Mouse (Mus musculus) embryonic fibroblast, embryonic 13.5 days (primary cell): ENCODE measurements at regions not wholly inside any gene's neighbourhood (a gene's known extent, or its start where the extent isn't known, plus 50 kb on each side); places are given as distances from the start of the nearest gene placed in this dataset.

Experiments used
- CTCF ChIP-seq: IDR thresholded peaks from 2 replicates; pipeline ENCODE4 v1.5.1; 2011; ENCODE audit warnings: mild to moderate bottlenecking, control low read depth, low read length, moderate library complexity, borderline replicate concordance; ENCODE audit not compliant: insufficient read depth
- POLR2A ChIP-seq: IDR thresholded peaks from 2 replicates; pipeline ENCODE4 v1.6.1; 2011; ENCODE audit warnings: low read depth, mild to moderate bottlenecking, control low read depth, low read length, moderate library complexity

DNA sequence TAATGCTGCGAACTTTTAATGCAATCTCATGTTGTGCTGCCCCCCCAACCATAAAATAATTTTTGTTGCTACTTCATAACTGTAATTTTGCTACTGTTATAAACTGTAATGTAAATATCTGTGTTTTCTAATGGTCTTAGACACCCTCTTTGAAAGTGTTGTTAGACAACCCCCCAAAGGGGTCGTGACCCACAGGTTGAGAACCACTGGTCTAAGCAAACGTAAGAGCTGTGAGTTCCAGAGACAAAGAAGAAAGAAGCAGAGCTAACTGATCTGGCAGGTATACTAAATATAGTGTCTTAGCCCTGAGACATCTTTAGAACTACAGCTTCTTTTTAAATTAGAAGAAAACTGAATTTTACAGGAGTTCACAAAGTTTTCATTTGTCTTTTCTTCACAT is 400.9 kb upstream of the Rgma start:
- TF ChIP-seq CTCF (no peak), POLR2A (no peak)
